Mouse (Mus musculus) C2C12 (cell line): ENCODE results near the gene Bex4. TPM values are rescaled to one million over a fixed set of nuclear protein-coding genes. Genes with fewer than 3 reads are reported as not detected.
"Not testable (repeated sequence)": the region's sequence is repeated elsewhere in the genome, so short reads cannot be mapped to it uniquely, and the experiment has no call there.

Source experiments
- H3K27me3 ChIP-seq: one replicate; pipeline ENCODE4 v1.6.1; 2011; ENCODE audit not compliant: control insufficient read depth, insufficient read depth, insufficient read length
- H3K36me3 ChIP-seq: one replicate; pipeline ENCODE4 v1.6.1; 2011; ENCODE audit not compliant: control insufficient read depth, insufficient read depth
- H3K4me3 ChIP-seq: one replicate; pipeline ENCODE4 v1.5.1; 2011; ENCODE audit warnings: mild to moderate bottlenecking, control low read depth; ENCODE audit not compliant: poor library complexity, insufficient read depth, severe bottlenecking
- H3K79me2 ChIP-seq: one replicate; pipeline ENCODE4 v1.6.1; 2011; ENCODE audit not compliant: control insufficient read depth, insufficient read depth
- H3K79me3 ChIP-seq: one replicate; pipeline ENCODE4 v1.6.1; 2011; ENCODE audit warnings: low read depth, control low read depth
- H3ac ChIP-seq: one replicate; pipeline ENCODE3; 2011; ENCODE audit warnings: low read depth; ENCODE audit not compliant: control insufficient read depth, insufficient read length
- CEBPB ChIP-seq: IDR thresholded peaks from one replicate; pipeline ENCODE4 v1.6.1; 2011; ENCODE audit warnings: low read depth, mild to moderate bottlenecking, control low read depth, moderate library complexity
- CTCF ChIP-seq: IDR thresholded peaks from one replicate; pipeline ENCODE4 v1.5.1; 2011; ENCODE audit not compliant: control insufficient read depth, insufficient read depth, insufficient read length
- FOSL1 ChIP-seq: IDR thresholded peaks from one replicate; pipeline ENCODE4 v1.8.0; 2011; ENCODE audit warnings: mild to moderate bottlenecking, low read length; ENCODE audit not compliant: poor library complexity, insufficient read depth, severe bottlenecking
- MAX ChIP-seq: IDR thresholded peaks from one replicate; pipeline ENCODE4 v1.6.1; 2011; ENCODE audit warnings: mild to moderate bottlenecking, control low read depth
- MYOD1 ChIP-seq: IDR thresholded peaks from one replicate; pipeline ENCODE4 v1.6.1; 2011; ENCODE audit warnings: low read depth; ENCODE audit not compliant: control insufficient read depth, insufficient read length
- MYOG ChIP-seq: IDR thresholded peaks from one replicate; pipeline ENCODE4 v1.6.1; 2011; ENCODE audit not compliant: control insufficient read depth, insufficient read length; ENCODE audit errors: extremely low read depth
- USF1 ChIP-seq: IDR thresholded peaks from one replicate; pipeline ENCODE4 v1.6.1; 2011; ENCODE audit warnings: low read depth, mild to moderate bottlenecking, control low read depth, moderate library complexity
- long read RNA-seq, 2 experiments: library from polyadenylated mRNA; unstranded; transcript quantifications; one replicate each; pipeline ENCODE4 v2.0.0; 2019 to 2020
- polyA plus RNA-seq: library from polyadenylated mRNA; unstranded; fragments of >200 nt; fragmentation: generic; extraction: Trizol; gene quantifications from one replicate; pipeline ENCODE4 v1.2.1, GENCODE M21; 2012; ENCODE audit warnings: missing spikeins

Bex4 gene
- not detected for polyA plus RNA-seq
- long read RNA-seq, experiment 1: 0 reads
- long read RNA-seq, experiment 2: 0 reads

DNA sequence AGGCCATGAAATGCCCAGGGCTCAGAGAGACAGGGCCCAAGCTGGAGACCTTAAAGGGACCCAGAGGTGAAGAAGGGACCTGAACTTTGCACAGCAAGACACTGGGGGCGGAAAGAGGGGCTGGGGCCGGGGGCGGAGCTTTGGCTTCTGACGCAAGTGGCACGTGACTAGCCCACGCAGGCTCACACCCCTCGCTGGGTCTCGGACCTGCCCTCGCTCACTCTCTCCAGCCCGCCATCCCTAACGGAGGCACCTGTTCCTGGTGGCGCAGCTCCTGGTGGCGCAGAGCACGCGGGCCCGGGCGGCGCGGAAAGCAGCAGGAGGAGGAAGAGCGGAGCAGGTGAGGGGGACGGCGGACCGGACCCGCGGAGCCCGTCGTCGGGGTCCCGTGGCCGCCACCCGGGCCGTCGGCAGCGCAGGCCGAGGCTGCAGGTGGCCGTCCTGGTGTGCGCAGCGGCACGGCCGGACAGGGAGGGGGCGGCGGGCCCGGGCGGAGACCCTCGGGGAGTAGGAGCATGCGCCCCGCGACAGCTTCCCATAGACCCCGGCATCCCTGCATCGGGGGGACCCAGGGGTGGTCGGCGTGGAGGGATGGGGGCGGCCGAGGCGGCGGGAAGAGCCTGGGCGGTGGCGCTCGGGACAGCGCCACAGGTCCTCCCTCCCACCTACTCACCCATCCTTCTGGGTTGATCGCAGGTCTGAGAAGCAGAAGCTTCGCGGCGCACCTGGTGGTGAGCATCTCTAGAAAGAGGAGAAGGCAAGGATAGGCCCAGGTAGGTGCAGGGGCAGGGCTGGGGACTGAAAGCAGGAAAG, at the start of gene Bex4:
TSS of gene Bex4 (plus strand) at position 170 of the 813 bp plus-strand sequence.
- not testable (repeated sequence) for H3K4me3 ChIP-seq, H3K36me3 ChIP-seq, H3K79me3 ChIP-seq, H3ac ChIP-seq, H3K27me3 ChIP-seq, H3K79me2 ChIP-seq

DNA sequence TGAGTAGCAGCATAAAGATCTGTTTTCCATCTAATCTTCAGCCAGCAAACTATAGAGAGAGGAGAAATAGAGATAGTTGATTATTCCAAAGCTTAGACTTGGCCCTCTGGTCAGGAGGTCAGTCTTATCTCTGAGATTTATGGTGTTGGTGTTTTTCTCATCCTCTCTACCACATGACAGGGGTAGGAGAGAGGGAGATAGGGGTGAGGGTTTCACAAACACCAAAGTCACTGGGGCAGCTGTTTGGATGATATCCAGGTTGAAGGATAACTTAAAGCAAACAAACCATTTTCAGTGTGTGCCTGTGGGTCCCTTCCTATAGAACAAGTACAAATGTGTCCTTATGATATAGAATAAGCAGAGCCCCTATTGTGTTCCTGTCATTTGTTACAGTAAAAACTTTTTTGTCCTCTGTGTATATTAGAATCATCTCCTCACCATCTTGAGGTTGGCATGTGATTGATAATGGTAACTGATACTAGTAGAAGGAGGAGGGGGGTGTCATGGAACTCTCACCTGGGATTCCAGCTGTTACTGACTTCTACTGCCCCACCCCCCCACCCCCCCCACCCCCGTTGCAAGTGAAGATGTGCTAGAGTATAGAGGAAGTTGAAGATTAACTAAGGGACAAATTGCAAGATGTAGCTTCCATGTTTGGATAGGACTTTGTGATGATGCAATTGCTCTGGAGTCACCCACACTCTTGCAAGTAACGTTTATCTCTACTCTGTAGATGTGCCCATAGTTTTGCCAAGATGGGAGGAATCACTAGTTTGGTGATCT, 46.1 kb upstream of the Bex4 start:
- no peak overlapping the region for H3K4me3 ChIP-seq
- no peaks in the 10 kb centered on the region for H3K27me3 ChIP-seq
- TF ChIP-seq MYOD1 (no peak), CEBPB (no peak), USF1 (no peak), CTCF (no peak)
- no peaks in the 10 kb centered on the region for H3K36me3 ChIP-seq
- H3ac ChIP-seq: no peak overlapping the region
- no peaks in the 10 kb centered on the region for H3K79me3 ChIP-seq
- H3K79me2 ChIP-seq: no peaks in the 10 kb centered on the region

- no peaks in the 10 kb centered on the region for H3K79me3 ChIP-seq
- TF ChIP-seq CEBPB (no peak), FOSL1 (no peak), MAX (no peak)
- H3ac ChIP-seq: no peak overlapping the region
- no peaks in the 10 kb centered on the region for H3K36me3 ChIP-seq
- H3K27me3 ChIP-seq: no peaks in the 10 kb centered on the region
- H3K79me2 ChIP-seq: no peaks in the 10 kb centered on the region
- no peak overlapping the region for H3K4me3 ChIP-seq
Observed at GRCm38 (mm10) chrX:136094421-136094820, 44.4 kb upstream of the Bex4 start.

DNA sequence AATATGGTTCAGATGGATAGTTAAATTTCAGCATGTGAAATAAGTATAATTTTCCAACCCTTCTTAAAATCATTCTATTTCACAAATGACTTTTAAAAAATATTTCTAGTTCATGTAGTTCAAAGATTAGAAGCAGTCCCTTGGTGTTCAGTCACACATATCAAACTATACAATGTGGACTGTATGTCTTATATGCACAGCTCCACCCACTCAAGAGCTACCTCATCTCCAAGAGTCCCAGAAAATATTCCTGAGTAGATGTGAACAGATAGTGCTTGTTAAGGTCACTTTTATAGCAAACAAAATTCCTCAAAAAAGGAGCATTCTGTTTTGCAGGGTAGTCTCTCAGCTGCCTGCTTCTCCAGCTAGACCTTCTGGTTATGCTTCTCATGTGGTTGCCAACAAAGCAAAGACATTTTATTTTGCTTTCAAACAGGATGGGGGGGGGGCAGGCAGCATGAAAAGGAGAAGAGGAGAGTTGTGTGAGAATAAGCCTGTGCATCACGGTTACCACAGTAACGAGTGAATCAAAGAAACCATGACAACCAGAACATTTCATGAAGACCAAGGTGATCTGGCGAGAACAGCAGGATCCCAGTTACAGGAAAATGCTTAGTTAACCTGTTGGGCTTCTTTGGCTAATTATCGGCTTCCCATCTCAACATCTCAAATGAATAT, 34.6 kb upstream of the Bex4 start:
- no peak overlapping the region for H3ac ChIP-seq
- H3K4me3 ChIP-seq: no peak overlapping the region
- TF ChIP-seq FOSL1 (no peak), CEBPB (no peak), USF1 (no peak), MAX (no peak), MYOD1 (no peak), CTCF (no peak), MYOG (no peak)
- H3K27me3 ChIP-seq: no peaks in the 10 kb centered on the region
- H3K79me3 ChIP-seq: no peaks in the 10 kb centered on the region
- H3K36me3 ChIP-seq: no peaks in the 10 kb centered on the region
- H3K79me2 ChIP-seq: no peaks in the 10 kb centered on the region

DNA sequence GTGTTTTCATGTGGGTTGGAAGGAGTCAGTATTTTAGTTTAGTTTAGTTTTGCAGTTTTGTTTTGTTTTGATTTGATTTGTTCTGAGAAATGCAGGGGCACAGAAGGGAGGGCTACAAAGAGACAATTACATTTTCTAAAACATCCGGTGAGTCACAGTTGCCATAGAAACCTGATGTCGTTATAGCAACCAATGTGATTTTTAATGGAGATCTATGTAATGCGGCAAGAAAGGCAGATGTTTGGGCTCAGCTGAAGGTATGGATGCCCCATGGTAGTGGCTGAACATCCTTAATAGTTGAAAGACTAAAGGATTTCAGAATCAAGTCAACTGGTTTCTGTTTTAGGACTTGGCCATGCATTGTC, 34.1 kb upstream of the Bex4 start:
- Histone ChIP-seq H3K79me2 (no peaks in the 10 kb centered on the region), H3ac (no peak overlapping the region), H3K27me3 (no peaks in the 10 kb centered on the region), H3K36me3 (no peaks in the 10 kb centered on the region), H3K4me3 (no peak overlapping the region), H3K79me3 (no peaks in the 10 kb centered on the region)
- TF ChIP-seq CEBPB: no peak
- TF ChIP-seq FOSL1: no peak
- TF ChIP-seq MYOD1: no peak
- TF ChIP-seq USF1: no peak
- TF ChIP-seq MYOG: no peak
- TF ChIP-seq CTCF: no peak
- TF ChIP-seq MAX: no peak

DNA sequence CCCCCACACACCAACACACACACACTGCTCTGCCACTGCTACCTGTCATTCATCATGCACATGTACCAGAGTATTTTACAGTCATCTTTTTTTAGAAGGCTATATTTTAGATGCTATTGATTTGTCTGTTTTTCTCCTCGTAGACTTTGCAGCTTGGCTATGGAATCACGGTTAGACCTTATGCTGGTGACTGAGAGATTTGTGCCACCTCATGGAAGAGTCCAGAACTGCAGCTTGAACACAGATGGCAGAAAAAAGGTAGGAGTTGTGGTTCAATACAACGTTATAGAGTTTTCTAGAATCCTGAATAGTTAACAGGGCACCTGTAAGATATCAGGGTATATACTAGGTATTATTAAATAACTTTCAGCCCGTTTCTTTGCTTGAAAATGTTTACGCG, 30.9 kb upstream of the Bex4 start:
- Histone ChIP-seq H3K79me3 (no peaks in the 10 kb centered on the region), H3K36me3 (no peaks in the 10 kb centered on the region), H3K27me3 (no peaks in the 10 kb centered on the region), H3K79me2 (no peaks in the 10 kb centered on the region), H3ac (no peak overlapping the region), H3K4me3 (no peak overlapping the region)
- TF ChIP-seq FOSL1: no peak
- no peak for TF ChIP-seq MYOG
- TF ChIP-seq MYOD1: no peak
- TF ChIP-seq USF1: no peak
- TF ChIP-seq CEBPB: no peak
- TF ChIP-seq CTCF: no peak
